Mouse (Mus musculus): ENCODE data around the gene Pnldc1. TPM values are rescaled to one million over a fixed set of nuclear protein-coding genes. Genes with fewer than 3 reads are reported as not detected.
"Not testable (repeated sequence)": the region's sequence is repeated elsewhere in the genome, so short reads cannot be mapped to it uniquely, and the experiment has no call there.

Pnldc1 gene
- total RNA-seq (2021), result under 1 TPM; 0.42 to 0.55 TPM

DNA sequence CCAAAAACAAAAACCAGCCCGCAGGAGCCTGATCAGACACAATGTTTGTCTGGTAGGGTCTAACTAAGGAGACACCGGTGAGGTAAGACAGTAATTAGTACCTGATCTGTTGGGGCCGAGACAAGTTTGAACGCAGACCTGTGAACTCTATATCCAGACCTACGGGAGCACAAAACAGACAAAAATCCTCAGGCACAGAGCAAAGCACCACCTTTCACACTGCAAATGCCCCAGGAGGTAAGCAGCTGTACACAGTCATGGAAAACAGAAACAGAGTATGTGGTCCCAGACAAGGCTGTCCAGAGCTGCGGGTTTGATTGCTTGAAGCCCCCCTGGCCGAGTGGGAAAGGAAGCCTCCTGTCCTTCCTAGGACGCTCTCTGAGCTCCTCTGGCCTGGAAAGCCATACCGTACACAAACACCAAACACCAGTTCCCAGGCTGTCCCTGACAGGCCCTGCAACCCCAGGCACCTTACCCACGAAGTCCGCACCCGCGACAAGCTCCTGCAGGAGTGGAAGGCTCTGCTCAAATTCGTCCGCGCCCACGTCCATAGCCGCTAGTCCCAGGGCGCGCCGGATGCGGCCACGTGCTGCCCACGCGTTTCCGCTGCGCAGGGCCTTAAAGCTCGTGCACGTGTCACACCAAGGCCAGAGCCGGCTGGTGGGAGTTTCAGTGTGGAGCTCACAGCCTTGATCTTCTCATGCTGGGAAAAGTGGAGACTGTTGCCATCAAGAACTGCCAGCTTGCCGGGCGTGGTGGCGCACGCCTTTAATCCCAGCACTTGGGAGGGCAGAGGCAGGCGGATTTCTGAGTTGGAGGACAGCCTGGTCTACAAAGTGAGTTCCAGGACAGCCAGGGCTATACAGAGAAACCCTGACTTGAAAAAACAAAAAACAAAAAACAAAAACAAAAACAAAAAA lies at the start of gene Pnldc1:
TSS of gene Pnldc1 (minus strand) at position 870 of the 920 bp plus-strand sequence.
- no peak for DNase-seq (ENCODE audit: low spot score)
- intact Hi-C loops (cut with DNase I), result no loop called here

DNA sequence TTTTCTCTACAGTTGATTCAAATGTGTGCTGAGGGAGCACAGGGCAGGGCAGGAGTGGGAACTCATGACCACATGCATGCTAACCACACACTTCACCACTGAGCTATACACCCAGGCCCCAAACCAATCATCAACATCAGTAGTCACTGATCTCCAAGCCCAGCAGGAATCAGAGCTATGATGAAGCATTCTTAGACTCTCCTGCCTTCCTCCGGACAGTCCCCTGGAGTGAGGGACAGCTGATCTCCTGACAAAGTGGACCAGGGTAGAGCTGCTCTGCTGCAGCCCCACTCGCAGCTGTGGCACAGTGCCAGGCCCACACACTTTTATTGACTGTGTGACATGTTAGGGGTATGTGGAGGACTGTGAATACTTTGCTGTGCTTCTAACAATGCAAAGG lies 49.3 kb upstream of the Pnldc1 start:
- intact Hi-C loops (cut with DNase I); DNase-seq (ENCODE audit: low spot score): not testable (repeated sequence)

DNA sequence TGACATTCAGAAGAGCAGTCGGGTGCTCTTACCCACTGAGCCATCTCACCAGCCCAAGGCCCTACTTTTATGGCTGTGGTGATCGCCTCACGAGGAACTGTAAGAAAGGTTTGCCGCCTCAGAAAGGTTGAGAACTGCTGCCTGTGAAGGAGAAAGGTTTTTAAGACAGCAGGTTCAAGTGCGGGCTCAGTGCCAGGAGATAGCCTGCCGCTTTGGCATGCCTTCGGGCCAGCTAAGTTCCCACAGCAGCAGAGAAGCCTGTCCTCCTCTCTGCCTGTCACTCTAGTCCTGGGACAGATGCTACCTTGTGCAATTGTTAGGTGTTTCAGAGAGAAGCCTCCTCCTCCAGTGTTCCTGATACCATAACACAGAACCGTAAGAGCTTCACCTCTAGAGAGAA lies 46.6 kb upstream of the Pnldc1 start:
- no peak for DNase-seq (ENCODE audit: low spot score)
- intact Hi-C loops (cut with DNase I), result no loop called here

DNA sequence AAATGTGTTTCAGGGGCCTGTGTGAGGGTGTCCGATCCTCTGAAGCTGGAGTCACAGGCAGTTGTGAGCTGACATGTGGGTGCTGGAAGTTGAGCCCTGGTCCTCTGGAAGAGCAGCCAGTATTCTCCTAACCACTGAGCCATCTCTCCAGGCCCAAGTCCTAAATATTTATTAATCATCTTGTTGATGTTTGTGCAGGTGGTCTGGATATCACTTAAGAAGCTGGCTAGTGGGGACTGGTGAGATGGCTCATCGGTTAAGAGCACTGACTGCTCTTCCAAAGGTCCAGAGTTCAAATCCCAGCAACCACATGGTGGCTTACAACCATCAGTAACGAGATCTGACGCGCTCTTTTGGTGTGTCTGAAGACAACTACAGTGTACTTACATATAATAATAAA lies 39.6 kb upstream of the Pnldc1 start:
- no peak for DNase-seq (ENCODE audit: low spot score)
- intact Hi-C loops (cut with DNase I), result no loop called here

DNA sequence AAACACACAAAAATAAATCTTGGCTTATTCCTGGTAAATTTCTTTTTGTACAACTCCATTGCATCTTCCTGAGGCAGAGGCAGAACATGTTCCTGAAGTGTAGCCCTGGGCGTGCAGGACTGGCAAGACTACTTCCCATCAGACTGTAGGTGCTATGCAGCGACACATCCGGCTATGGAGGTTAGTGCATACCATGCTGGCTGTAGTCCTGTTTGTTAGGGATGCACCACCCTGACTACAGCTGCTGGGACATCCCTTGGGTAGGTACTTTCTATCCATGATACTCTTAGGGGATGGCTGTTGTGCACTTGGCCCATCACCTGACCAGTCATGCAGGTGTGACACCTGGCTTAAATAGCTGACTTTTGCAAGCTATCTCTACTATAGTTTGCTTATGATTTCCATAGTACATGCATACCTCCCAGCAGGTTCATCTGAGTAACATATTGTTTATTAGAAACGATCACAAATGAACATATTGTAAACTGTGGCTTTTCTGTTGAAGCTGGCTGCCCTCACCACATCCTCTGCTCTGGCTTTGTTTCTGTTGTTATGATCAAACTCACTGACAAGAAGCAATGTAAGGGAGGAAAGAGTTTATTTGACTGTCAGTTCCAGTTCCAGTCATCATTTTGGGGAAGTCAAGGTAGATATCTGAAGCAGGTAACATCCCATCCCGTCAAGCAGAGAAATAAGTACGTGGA lies 32.6 kb upstream of the Pnldc1 start:
- no peak for DNase-seq (ENCODE audit: low spot score)
- intact Hi-C loops (cut with DNase I), result no loop called here

DNA sequence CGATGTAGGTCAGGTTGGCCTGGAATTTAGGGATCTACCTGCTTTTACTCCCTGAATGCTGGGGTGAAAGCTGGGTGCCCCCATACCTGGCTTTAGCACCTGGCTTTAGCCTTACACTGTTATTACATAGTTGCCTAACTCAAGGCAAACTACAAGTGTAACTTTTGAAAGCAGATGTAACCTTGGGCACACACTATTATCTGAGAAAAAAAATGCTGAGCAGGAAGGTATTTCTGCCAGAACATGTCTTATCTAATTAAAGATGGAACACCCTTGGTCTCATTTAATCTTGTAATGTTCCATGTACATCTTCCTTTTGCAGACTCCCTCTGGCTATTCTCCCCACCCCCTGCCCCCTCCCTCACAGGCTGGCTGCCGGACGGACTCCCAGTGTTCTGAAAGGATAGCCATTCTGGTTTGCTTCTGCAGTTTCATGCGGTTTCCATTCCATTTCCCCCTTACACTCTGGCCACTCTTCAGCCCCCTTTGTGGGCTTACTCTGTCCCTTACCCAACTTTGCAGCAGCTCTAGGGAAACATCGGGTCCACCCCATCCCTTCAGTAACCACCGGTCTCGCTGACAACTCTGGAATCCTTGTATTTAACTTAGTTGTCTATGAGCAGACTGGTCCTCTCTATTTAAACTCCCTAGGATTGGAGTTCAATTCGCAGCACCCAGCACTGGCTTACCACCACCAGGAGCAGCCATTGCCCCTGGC lies 31.7 kb upstream of the Pnldc1 start:
- DNase-seq (ENCODE audit: low spot score), result no peak
- intact Hi-C loops (cut with DNase I), result no loop called here

DNA sequence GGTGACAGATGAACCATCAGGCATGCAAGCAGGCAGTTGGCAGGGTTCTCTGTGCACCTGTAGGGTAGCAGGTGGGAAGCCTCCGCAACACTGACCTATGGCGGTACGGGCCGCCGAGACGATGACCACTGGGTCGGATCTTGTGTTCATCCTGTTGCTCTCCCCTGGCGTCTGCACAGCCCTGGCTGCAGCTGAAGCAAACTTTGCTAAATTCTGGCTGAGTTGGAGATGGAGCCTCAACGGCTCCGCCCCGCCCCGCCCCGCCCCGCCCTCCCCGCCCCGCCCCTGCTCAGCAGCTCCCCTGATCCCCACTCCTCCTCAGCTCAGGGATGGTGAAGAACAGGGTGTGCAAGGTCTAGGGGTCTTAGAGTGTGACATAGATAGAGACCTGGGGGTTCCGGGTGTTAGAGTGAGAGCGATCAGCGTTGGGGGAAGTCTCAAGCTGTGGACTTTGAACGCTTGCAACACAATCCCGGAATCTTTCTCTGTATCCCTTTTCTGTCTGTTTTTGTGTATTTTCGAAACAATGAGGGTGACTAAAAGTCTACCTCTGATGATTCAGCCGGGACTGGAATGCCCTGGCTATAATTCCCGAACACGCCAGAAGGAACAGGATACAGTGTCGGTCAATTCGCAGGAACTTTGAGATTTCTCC lies 30.2 kb upstream of the Pnldc1 start, which contains the start of gene Acat3:
TSS of gene Acat3 (minus strand) at position 450 of the 655 bp plus-strand sequence.
- DNase-seq (ENCODE audit: low spot score), result no peak
- intact Hi-C loops (cut with DNase I), result no loop called here

DNA sequence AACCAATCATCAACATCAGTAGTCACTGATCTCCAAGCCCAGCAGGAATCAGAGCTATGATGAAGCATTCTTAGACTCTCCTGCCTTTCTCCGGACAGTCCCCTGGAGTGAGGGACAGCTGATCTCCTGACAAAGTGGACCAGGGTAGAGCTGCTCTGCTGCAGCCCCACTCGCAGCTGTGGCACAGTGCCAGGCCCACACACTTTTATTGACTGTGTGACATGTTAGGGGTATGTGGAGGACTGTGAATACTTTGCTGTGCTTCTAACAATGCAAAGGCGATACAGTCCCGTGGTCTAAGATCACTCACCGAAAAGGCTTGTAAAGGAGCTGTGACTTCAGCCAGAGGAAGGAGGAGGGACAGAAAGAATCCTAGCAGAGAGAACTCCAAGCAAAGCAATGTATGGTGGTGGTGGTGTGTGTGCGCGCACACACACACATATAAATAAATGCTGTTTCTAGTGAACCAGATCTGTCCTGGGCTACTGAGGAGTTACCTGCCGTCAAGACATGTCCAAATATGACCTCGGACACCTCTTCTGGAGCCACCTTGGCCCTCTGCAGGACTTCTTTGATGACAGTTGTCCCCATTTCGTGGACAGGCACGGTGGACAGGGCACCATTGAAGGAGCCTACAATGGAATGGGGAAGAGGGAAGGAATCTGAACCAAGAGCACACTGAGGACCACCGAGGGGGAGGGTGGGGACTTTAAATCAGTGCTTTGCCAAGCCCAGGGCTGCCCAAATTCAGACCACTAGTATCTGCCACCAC lies 29.5 kb upstream of the Pnldc1 start:
- intact Hi-C loops (cut with DNase I); DNase-seq (ENCODE audit: low spot score): not testable (repeated sequence)

DNA sequence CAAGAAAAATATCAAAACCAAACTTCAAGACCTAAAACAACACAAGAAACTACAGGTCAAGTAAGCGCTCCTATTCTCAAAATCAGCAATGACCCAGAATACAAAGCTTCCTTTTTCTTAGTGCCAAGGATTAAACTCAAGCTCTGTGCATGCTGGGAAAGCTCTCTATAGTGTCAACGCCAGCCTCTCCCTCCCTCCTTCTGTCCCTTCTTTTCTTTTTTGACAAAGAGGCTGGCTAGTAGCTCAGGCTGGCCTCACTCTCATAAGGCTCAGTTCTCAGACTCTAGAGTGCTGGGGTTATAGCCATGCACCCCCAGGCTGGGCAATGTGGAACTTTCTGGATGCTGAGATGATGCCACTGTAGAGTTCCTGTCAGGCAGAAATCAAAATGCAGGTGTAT lies 28.0 kb upstream of the Pnldc1 start:
- DNase-seq (ENCODE audit: low spot score), result no peak
- intact Hi-C loops (cut with DNase I), result no loop called here

DNA sequence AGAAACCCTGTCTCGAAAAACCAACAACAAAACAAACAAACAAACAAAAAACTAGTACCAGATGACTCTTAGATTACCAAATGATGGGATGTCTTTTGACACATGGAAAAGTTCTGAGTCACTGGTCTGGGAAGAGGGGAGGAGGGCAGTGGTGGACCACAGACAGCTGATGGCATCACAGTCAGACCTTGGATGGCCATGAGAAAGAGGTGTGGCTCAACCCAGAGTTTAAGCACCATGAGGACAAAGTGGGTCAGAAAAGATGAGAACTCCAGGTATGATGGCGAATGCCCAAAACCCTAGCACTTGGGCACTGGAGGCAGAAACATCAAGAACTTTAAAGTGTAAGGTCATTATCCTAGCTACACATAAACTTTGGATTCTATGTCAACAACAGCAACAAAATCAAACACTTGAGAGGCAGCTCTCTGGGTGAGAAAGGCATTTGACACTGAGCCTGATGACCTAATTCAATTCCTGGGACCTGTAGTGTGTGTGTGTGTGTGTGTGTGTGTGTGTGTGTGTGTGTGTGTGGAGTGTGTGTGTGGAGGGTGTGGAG lies 27.5 kb upstream of the Pnldc1 start:
- intact Hi-C loops (cut with DNase I), result no loop called here
- DNase-seq (ENCODE audit: low spot score), result no peak

DNA sequence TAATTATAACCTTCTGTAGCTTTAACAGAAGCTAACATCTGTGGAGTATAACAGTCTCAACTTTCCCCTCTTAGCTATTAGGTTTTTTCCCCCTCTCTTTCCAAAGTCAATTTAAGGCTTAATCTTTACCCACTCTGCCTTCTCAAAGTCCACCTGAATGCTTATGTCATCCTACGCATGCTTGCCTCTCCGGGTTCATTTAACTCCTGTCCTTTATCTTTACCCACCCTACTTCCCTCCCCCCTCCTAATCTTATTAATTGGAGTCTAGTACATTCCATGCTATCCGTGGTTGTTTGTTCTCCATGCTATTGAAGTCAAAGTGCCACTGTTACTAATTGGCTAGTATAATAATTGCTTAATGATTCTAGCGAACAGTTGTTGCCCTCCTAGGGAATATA lies 25.7 kb upstream of the Pnldc1 start:
- intact Hi-C loops (cut with DNase I), result no loop called here
- no peak for DNase-seq (ENCODE audit: low spot score)

DNA sequence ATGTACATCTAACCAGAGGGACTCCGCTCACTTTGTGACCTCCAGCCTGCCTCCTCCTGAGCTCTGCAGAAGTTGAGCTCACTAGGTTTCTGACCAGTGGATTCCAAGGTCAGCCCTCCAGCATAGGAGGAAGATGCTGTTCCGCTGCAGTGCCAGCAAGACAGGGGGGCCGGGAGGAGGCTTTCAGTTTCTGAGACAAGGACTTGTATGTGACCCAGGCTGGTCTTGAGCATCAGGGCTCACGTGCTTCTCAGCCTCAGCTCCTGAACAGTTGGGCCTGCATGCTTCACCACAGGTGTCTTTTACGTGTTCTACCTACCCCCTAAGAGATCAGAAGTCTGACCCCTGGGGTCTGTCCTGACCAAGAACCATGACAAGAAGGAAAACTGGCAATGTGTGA lies 21.5 kb upstream of the Pnldc1 start:
- DNase-seq (ENCODE audit: low spot score); intact Hi-C loops (cut with DNase I): not testable (repeated sequence)

DNA sequence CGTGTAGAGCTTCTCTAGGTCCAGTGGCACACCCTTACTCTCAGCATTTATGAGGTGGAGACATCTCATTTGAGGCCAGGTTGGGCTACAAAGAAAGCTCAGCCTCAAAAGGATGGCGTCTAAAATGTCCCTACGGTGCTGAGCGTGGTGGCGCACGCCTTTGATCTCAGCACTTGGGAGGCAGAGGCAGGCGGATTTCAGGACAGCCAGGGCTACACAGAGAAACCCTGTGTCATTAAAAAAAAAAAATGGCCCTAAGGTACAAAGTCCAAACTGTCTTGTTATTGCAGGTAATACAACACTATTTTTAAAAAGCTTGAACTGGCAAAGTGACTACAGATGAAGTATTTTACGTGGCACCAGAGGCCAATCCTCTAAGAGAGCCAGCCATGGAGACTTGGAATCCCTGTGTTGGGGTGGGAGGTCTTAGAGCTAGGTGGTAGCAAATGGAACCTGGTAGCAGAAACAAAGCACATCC lies 15.7 kb upstream of the Pnldc1 start:
- DNase-seq (ENCODE audit: low spot score), result no peak
- intact Hi-C loops (cut with DNase I), result no loop called here

DNA sequence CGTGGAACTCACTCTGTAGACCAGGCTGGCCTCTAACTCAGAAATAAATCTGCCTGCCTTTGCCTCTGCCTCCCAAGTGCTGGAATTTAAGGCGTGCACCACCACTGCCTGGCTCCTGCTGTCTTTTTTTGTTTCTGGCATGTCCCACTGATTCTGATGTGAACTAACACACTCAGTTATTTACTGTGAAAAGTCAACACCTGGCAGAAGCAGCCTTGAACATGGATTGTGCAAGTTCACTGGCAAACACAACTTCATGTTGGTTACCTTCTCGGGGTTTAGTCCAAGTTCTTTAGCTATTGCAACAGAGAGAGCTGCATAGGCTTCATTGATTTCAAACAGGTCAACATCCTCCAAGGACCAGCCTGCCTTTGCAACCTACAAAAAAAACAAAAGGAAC lies 15.0 kb upstream of the Pnldc1 start:
- no peak for DNase-seq (ENCODE audit: low spot score)
- intact Hi-C loops (cut with DNase I), result no loop called here

DNA sequence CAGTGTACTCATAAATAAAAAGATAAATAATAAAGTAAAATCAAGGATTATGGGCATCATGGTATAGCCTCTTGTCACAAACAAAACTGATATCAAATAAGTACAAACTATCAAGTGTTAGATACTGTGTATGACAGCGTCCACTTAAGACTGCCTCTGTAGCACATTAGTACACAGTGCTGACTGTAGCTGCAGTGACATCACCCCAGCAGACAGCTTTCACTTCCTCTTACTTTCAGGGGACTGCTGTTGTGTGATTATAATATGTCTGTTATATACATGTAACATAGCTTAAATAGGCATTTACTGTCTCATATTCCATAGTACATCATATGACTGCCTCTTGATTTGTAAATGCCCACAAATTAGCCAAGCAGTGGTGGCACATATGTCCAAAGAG lies 11.0 kb upstream of the Pnldc1 start:
- intact Hi-C loops (cut with DNase I), result no loop called here
- DNase-seq (ENCODE audit: low spot score), result no peak

DNA sequence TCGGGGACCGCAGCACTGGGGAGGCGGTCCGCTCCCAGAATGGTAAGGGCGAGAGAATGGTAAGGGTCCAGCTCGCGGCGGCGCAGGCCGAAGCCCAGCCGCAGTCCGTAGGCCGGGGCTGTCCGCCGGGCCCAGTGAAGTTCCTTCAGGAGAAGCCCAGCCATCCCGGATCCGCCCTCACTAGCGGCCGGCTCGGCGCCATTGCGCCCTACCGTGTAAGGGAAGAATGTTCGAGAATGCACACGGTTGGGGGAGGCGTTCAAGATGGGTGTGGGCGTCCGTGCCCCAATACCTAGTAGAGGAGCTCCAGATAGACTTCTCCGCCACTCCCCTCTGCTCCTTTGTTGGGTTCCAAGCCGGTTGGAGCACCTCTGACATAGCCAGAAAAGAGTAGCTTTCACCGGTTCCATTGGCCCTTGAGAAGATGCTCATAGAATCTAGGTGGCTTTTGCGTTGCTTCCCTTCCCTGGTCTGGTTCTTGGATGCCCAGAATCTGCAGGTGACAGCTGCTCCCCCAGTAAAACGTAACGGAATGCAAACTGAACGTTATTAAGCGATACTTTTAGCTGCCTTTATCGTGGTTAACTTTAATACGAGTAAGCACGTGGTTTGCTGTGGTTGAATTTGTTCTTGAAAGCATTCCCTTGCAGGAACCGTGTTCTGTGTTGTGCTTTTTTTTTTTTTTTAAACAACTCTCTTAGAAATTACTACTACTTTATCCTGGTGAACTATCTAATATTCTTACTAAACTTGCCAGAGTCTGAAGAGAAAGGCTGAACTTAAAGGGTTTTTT lies 6.8 kb upstream of the Pnldc1 start:
- intact Hi-C loops (cut with DNase I), result loop anchor here (2.0 kb wide), 2 partner anchors 44 to 74 kb away; partner anchors contain the start of gene Acat2
- no peak for DNase-seq (ENCODE audit: low spot score)

DNA sequence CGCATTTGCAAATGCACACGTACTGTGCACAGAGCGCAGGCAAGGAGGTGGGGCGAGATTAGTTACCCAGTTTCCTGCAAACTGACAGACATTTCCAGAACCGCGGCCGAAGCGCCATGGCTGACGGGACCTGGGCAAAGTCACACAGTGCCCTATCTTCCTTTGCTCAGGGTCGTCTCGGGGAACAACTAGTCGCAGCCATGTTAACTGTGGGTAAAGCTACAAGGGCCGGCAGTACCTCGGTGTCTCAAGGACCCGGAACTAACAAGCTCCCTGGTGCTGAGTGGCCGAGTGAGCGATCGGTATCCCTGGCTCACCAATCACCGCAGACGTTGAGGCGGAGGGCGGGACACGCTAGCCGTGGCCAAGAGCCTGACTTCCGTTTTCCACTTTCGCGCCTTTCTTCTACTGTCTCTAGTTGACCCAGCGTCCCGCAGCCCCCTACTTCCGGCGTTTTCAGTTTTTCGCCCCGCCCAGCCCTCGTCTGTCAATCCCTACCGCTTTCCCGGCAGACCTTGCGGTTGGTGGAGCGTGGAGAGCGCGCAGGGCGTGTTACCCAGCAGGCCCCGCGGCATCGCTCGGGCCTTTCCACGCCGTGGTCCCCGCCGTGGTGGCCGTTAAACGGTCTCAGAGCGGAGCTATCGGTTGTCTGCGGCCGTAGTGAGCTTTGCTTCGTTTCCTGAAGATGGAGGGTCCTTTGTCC lies 6.0 kb upstream of the Pnldc1 start, which contains the start of gene Mrpl18:
TSS of gene Mrpl18 (minus strand) at position 465 of the 703 bp plus-strand sequence.
- intact Hi-C loops (cut with DNase I), result loop anchor here (2.0 kb wide), 2 partner anchors 45 to 75 kb away; partner anchors contain the start of gene Acat2
- DNase-seq (ENCODE audit: low spot score), result peak; percentile 99
